Mouse (Mus musculus) embryonic facial prominence, embryonic 14.5 days (tissue): ENCODE results near the gene Canx. TPM values are rescaled to one million over a fixed set of nuclear protein-coding genes. Genes with fewer than 3 reads are reported as not detected.

Experiments
- ATAC-seq: fragments of 200-750 bp; cut with Nextera tagmentation; 2 replicates; pipeline ENCODE4 v1.8.0; 2017; ENCODE audit warnings: low read depth, moderate number of reproducible peaks, moderate TSS enrichment
- DNase-seq: peaks from one replicate; pipeline ENCODE4 v3.0.0-alpha.2; 2015; ENCODE audit warnings: low spot score
- H3K27ac ChIP-seq: fragments of 300-500 bp; sonication (generic); replicated peaks from 2 replicates; pipeline ENCODE4 v1.5.1; 2014; ENCODE audit warnings: low read depth, mild to moderate bottlenecking, low read length, moderate library complexity
- H3K27me3 ChIP-seq: fragments of 300-500 bp; sonication (generic); replicated peaks from 2 replicates; pipeline ENCODE4 v1.6.1; 2014; ENCODE audit warnings: low read length; ENCODE audit not compliant: control insufficient read depth, insufficient read depth
- H3K36me3 ChIP-seq: fragments of 300-500 bp; sonication (generic); 2 replicates; pipeline ENCODE4 v1.6.1; 2014; ENCODE audit warnings: low read length, mixed read lengths; ENCODE audit not compliant: control insufficient read depth, insufficient read depth
- H3K4me1 ChIP-seq: fragments of 300-500 bp; sonication (generic); 2 replicates; pipeline ENCODE4 v1.6.1; 2014; ENCODE audit warnings: antibody characterized with exemption, low read length; ENCODE audit not compliant: control insufficient read depth, insufficient read depth
- H3K4me2 ChIP-seq: fragments of 300-500 bp; sonication (generic); 2 replicates; pipeline ENCODE4 v1.6.1; 2014; ENCODE audit warnings: low read depth, mild to moderate bottlenecking, low read length, moderate library complexity, mixed read lengths
- H3K4me3 ChIP-seq: fragments of 300-500 bp; sonication (generic); 2 replicates; pipeline ENCODE4 v1.5.1; 2014; ENCODE audit warnings: low read depth, mild to moderate bottlenecking, low read length
- H3K9ac ChIP-seq: fragments of 300-500 bp; sonication (generic); 2 replicates; pipeline ENCODE4 v1.6.1; 2014; ENCODE audit warnings: low read depth, mild to moderate bottlenecking, low read length, moderate library complexity, mixed read lengths
- H3K9me3 ChIP-seq: fragments of 300-500 bp; sonication (generic); 2 replicates; pipeline ENCODE4 v1.6.1; 2016; ENCODE audit warnings: low read length; ENCODE audit not compliant: control insufficient read depth
- WGBS: fragments of 180-500 bp; shearing (Covaris S2); extraction: QIAGEN DNeasy Blood & Tissue Kit; methylation state at CpG from one replicate; pipeline ENCODE4 v1.1.7; 2014; 5-methylcytosine and 5-hydroxymethylcytosine counted together
- microRNA counts: library from miRNA; unstranded; fragments of <30 nt; microRNA quantifications from one replicate; lab custom pipeline; 2017
- microRNA-seq: library from miRNA; unstranded; fragments of <30 nt; microRNA quantifications from one replicate; pipeline ENCODE4, GENCODE M21; 2016; ENCODE audit warnings: borderline number of aligned reads
- polyA plus RNA-seq: library from polyadenylated mRNA; unstranded; fragments of >200 nt; fragmentation: Nextera tagmentation; extraction: Ambion mirVana; gene quantifications from 2 replicates; pipeline ENCODE4 v1.2.1, GENCODE M21; 2014

Gene Canx
- polyA plus RNA-seq, 1 experiment from 2014 or later = 258 TPM

DNA sequence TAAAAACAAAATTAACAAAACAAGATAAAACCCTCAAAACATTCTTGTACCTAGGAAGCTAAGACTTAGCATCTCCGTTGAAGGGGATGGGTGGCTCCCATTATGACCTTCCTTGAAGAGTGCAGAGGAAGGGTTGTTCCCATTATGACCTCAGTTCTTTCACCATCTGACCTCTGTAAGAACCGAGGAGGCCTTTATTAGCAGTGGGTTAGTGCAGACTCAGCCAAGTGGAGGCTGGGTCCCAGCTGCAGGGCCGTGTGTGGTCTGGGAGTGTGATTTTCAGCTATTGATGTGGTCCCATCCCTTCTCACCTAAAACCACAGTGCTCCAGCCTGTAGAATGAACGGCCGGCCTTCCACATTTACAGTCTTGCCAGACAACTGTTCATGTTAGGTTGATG is 80.2 kb downstream of the Canx start:
- Histone ChIP-seq H3K9me3 (0 out of 2 replicates have a peak, but pooled peaks cover 2% of the 10 kb centered on the region), H3K27ac (no peak overlapping the region), H3K4me3 (no peak overlapping the region), H3K36me3 (no peaks in the 10 kb centered on the region), H3K27me3 (no peaks in the 10 kb centered on the region), H3K4me2 (no peak overlapping the region), H3K9ac (no peak overlapping the region), H3K4me1 (no peaks in the 10 kb centered on the region)
- WGBS = 67% methylated on average over 5 of the region's 5 CpGs
- DNase-seq (no peak), ATAC-seq (no peak)

MicroRNA genes within 50 kb of the gene (microRNA counts, 519-probe panel; counts per million panel counts)
- 2,485 counts per million, percentile 47 among the panel's probes with 10 or more counts for microRNA mmu-miR-804 (lab: Ali Mortazavi, UCI)

Small RNAs within 50 kb of the gene (microRNA-seq; reads per million reads assigned to microRNA genes)
- gene Mir804 = not detected

Other genes starting within 250 kb of the Canx start
- gene Tbc1d9b, start 194.3 kb downstream of the Canx start, polyA plus RNA-seq = 40.1 and 44.0 TPM in 2 replicates
- 17.7 and 19.8 TPM in 2 replicates for gene Mrnip, start 151.2 kb downstream of the Canx start, polyA plus RNA-seq
- gene Sqstm1, start 114.8 kb downstream of the Canx start, polyA plus RNA-seq = 239 and 247 TPM in 2 replicates
- gene Mgat4b, start 114.8 kb downstream of the Canx start, polyA plus RNA-seq = 22.5 and 22.6 TPM in 2 replicates
- gene Ltc4s, start 87.1 kb downstream of the Canx start, polyA plus RNA-seq = 3.7 and 5.2 TPM in 2 replicates
- gene Maml1, start 33.4 kb downstream of the Canx start, polyA plus RNA-seq = 10.0 and 10.7 TPM in 2 replicates
- 0.35 TPM in 1 of 2 replicates, not detected in the other for gene Cby3, start 28.8 kb upstream of the Canx start, polyA plus RNA-seq
- gene Hnrnph1, start 51.3 kb upstream of the Canx start, polyA plus RNA-seq = 386 and 420 TPM in 2 replicates
- 22.2 and 23.1 TPM in 2 replicates for gene Rufy1, start 105.5 kb upstream of the Canx start, polyA plus RNA-seq